Mouse (Mus musculus): ENCODE measurements around the gene Atxn1.

GRCm38 (mm10) chr13:45868886-45869285, 95.9 kb downstream of the Atxn1 start:
- TF ChIP-seq CTCF (IDR thresholded peaks at IDR 0.05; ENCODE audit: extremely low read depth, insufficient read depth, low read length): no peak
- no peak for TF ChIP-seq POLR2A (IDR thresholded peaks at IDR 0.05; ENCODE audit: extremely low read depth, insufficient read depth, low read length)

All from cortical plate, adult 2 months (tissue).